Mouse (Mus musculus): Measurements from ENCODE around the gene Cabp1.

The Cabp1 gene

GRCm38 (mm10) chr5:115193669-115194625 is at the start of gene Cabp1:
Gene Cabp1, minus strand, starts transcription at chr5:115194381.
- in situ Hi-C loops (cut with MboI; ENCODE audit: low pct_unique_long_range_greater_than_20kb in 1 of 2, low sequenced_read_pairs in 2 of 2, unreplicated experiment in 1 of 2): no loop called here

GRCm38 (mm10) chr5:115240191-115240590 is 46.0 kb upstream of the Cabp1 start:
- in situ Hi-C loops (cut with MboI; ENCODE audit: low pct_unique_long_range_greater_than_20kb in 1 of 2, low sequenced_read_pairs in 2 of 2, unreplicated experiment in 1 of 2): loop anchor here in 1 of 2 experiments (25.0 kb wide), 1 partner anchor 253 kb away; no protein-coding TSS in a partner anchor

DNA sequence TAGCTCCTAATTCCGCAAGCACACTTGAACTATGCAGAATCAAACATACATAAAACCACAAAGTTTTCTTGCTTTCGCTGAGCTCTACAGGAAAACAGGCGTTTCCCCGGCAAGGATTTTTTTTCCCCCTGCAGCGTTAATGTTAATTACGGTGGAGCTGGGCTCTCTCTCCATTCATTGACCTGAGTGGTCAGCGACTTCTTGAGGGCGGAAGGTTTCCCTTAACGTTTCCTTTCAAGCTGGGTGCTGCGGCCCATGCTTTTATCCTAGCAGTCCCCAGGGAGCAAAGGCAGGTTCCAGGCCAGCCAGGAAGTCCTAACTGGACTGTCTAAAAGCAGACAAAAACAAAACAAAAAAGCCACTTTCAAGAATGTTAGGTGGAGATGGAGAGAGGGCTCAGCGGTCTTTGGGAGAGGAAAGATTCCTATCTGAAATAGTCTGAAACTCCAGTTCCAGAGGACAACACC is 44.6 kb upstream of the Cabp1 start:
- in situ Hi-C loops (cut with MboI; ENCODE audit: low pct_unique_long_range_greater_than_20kb in 1 of 2, low sequenced_read_pairs in 2 of 2, unreplicated experiment in 1 of 2): loop anchor here (10.0 to 25.0 kb wide), 2 partner anchors 251 to 264 kb away; partner anchors contain the start of gene Hnf1a (in 1 of the 2)

DNA sequence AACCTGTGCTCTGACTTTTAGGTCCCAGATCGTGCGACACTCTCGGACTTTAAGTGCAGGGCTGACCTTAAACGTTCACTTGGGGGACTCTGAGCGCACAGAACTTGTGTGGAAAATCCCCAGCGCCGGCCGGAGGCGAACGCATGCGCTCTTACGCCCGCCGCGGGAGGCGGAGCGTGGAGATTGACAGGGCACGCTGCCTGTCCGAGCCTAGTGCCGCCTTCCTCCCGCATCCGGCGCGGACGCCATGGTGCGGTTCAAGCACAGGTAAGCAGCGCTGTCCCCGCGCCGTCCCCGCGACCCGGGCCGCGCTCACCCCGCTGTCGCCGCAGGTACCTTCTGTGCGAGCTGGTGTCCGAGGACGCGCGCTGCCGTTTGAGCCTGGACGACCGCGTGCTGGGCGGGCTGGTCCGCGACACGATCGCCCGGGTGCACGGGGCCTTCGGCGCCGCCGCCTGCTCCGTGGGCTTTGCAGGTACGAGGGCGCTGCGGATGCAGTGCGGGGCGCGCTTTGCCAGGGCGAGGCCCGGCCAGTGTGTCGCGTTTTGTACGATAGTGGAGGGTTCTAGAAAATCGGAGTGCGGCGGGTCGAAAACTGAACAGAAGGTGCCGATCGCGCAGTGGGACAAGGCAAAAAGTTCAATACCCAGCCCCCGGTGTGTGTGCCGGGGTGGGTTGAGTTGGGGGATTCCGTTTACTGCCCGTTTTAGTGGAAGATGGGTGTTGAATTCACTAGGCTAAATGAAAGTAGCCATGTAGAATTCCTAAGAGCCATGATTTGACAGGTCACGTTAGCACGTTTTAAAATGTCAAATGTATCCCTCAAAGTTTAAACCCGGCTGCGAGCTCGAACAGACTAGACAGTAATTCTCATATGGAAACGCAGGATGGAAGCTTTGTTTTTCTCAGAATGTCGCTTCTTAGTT is 43.9 kb upstream of the Cabp1 start:
- in situ Hi-C loops (cut with MboI; ENCODE audit: low pct_unique_long_range_greater_than_20kb in 1 of 2, low sequenced_read_pairs in 2 of 2, unreplicated experiment in 1 of 2): loop anchor here (10.0 to 25.0 kb wide), 2 partner anchors 251 to 263 kb away; partner anchors contain the start of gene Hnf1a (in 1 of the 2)

- in situ Hi-C loops (cut with MboI; ENCODE audit: low pct_unique_long_range_greater_than_20kb in 1 of 2, low sequenced_read_pairs in 2 of 2, unreplicated experiment in 1 of 2): loop anchor here (10.0 to 25.0 kb wide), 2 partner anchors 249 to 261 kb away; partner anchors contain the start of gene Hnf1a (in 1 of the 2)
These were observed 41.6 kb upstream of the Cabp1 start, which contains the start of gene Pop5 for GRCm38 (mm10) chr5:115235786-115236263. Gene Pop5, plus strand, starts transcription at chr5:115235836.

- in situ Hi-C loops (cut with MboI; ENCODE audit: low pct_unique_long_range_greater_than_20kb in 1 of 2, low sequenced_read_pairs in 2 of 2, unreplicated experiment in 1 of 2): loop anchor here (10.0 to 25.0 kb wide), 2 partner anchors 248 to 261 kb away; partner anchors contain the start of gene Hnf1a (in 1 of the 2)
These were observed 41.2 kb upstream of the Cabp1 start for GRCm38 (mm10) chr5:115235323-115235771.

- in situ Hi-C loops (cut with MboI; ENCODE audit: low pct_unique_long_range_greater_than_20kb in 1 of 2, low sequenced_read_pairs in 2 of 2, unreplicated experiment in 1 of 2): loop anchor here (10.0 to 25.0 kb wide), 2 partner anchors 247 to 260 kb away; partner anchors contain the start of gene Hnf1a (in 1 of the 2)
These were observed 40.3 kb upstream of the Cabp1 start for GRCm38 (mm10) chr5:115234519-115234918.

DNA sequence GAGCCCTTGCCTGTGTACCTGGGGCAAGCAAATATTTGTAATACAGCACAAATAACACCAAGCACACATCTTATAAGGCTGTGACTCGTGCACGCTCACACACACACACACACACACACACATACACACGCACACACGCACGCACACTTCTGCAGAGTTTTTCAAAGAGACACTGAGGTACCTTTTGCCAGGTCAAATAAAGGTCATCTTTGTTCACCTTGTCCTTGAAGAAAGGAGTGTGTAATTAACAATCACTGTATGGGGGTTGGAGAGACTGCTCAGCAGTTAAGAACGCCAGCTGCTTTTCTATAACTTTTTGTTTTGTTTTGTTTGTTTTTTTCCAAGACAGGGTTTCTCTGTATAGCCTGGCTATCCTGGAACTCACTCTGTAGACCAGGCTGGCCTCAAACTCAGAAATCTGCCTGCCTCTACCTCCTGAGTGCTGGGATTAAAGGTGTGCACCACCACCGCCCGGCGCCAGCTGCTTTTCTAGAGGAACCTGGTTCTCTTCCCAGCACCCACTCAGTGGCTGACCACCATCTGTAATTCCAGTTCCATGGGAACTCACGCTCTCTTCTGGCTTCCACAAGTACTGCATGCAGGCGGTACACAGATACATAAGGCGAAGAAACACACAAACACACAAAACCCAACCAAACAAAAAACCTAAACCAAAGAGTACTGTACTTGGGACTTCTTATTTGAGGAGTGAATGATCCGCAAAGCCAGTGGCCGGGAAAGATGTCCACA is 39.0 kb upstream of the Cabp1 start:
- in situ Hi-C loops (cut with MboI; ENCODE audit: low pct_unique_long_range_greater_than_20kb in 1 of 2, low sequenced_read_pairs in 2 of 2, unreplicated experiment in 1 of 2): loop anchor here (10.0 to 25.0 kb wide), 2 partner anchors 246 to 258 kb away; partner anchors contain the start of gene Hnf1a (in 1 of the 2)

DNA sequence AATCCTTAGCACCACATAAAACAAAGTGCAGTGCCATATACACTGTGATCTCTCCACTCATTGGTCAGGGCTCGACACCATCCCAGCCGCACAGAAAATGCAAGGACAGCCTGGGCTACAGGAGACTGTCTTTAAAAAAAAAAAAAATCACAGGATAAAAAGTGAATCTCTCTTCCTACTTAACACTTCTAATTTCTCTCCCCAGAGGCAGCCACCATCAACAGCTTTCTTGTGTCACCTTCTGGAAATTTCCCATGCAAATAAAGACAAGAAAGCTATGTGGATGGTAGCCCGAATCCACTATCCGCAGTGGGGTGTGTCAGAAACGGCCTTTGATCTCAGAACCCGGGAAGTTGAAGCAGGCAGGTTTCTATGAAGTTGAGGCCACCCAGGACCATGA is 38.3 kb upstream of the Cabp1 start:
- in situ Hi-C loops (cut with MboI; ENCODE audit: low pct_unique_long_range_greater_than_20kb in 1 of 2, low sequenced_read_pairs in 2 of 2, unreplicated experiment in 1 of 2): loop anchor here (10.0 to 25.0 kb wide), 2 partner anchors 245 to 258 kb away; partner anchors contain the start of gene Hnf1a (in 1 of the 2)

- in situ Hi-C loops (cut with MboI; ENCODE audit: low pct_unique_long_range_greater_than_20kb in 1 of 2, low sequenced_read_pairs in 2 of 2, unreplicated experiment in 1 of 2): loop anchor here (10.0 to 25.0 kb wide), 2 partner anchors 244 to 257 kb away; partner anchors contain the start of gene Hnf1a (in 1 of the 2)
These were observed 37.5 kb upstream of the Cabp1 start for GRCm38 (mm10) chr5:115231552-115232120.

DNA sequence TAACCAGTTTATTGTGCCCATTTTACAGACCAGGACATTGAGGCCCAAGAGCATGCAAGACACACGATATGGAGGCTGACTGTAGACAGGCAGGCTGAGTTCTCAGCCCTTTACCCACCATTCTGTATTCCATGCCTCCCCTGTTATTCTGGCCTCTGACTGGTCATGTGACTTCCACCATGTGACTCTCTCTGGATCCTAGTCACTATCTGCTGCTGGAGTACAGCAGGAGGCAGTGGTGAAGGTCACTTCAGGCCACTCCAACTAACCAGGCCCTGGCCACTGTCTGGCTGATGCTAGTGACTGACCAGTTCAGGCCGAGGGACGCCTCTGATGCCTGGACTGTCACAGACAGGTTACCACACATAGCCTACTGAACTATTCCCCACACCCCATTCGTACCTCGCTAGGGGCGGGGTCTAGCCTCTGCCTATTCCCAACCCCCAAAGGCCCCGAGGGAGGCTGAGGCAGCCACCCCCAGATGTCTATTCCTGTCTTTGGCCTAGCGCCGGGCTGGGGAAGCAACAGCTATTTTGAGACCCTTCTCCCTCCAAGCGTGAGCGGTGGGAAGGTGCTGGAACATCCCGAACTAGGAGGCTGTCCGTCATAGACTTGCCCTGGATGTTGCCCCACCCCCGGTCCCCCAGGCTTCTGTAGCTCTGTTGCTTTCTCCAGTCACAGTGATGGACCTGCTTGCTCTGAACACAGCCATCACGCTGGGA is 36.8 kb upstream of the Cabp1 start:
- in situ Hi-C loops (cut with MboI; ENCODE audit: low pct_unique_long_range_greater_than_20kb in 1 of 2, low sequenced_read_pairs in 2 of 2, unreplicated experiment in 1 of 2): loop anchor here (10.0 to 25.0 kb wide), 2 partner anchors 244 to 256 kb away; partner anchors contain the start of gene Hnf1a (in 1 of the 2)

- in situ Hi-C loops (cut with MboI; ENCODE audit: low pct_unique_long_range_greater_than_20kb in 1 of 2, low sequenced_read_pairs in 2 of 2, unreplicated experiment in 1 of 2): no loop called here
These were observed 28.3 kb upstream of the Cabp1 start for GRCm38 (mm10) chr5:115222485-115222884.

DNA sequence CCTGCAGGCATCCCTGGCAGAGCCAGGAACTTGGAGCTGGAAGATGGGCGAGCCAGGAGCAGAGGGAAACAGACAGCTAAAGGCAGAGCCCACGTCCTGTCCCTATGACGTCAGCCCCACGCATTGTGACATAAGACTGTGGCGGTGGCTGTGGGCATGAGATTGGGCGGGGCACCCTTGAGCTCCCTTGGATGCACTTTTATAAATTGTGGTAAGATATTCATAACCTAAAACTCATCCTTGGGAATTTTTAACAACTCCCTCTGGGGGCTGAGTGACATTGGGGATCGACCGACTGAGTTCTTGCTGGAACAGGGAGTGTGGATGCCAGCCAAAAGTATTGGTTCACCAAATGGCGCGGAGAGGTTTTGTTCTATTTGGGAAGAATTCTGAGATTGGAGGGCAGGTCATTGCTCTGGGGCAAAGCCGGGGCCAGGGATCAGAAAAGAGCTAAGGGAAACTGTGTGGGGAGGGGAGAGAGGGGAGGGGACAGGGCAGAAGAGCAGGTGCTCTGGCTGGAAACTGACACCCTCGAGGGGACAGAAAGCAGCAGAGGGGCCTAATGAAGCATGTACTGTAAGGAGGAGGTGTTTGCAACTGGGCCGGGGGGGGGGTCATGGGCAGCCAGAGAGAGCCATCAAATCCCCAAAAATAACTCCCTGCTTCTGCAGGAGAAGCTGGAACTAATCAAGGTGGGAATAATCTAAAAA is 26.9 kb upstream of the Cabp1 start:
- in situ Hi-C loops (cut with MboI; ENCODE audit: low pct_unique_long_range_greater_than_20kb in 1 of 2, low sequenced_read_pairs in 2 of 2, unreplicated experiment in 1 of 2): no loop called here

DNA sequence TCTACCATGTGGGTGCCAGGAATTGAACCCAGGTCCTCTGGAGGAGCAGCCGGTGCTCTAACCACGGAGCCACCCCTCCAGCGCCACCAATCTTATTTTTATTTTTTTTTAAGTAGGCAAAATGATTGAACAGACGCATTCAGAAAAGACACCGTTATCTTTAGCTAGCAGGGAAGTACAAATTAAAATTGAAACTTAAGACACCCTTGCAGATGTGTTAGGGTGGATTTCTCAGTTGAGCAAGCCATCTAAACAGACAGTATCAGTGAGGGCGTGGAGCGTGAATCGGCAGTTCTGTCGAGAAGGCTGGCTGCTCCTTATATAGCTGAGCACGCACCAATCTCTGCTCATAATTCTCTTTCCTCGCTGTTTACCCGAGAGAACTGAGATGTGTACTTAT is 23.8 kb upstream of the Cabp1 start:
- in situ Hi-C loops (cut with MboI; ENCODE audit: low pct_unique_long_range_greater_than_20kb in 1 of 2, low sequenced_read_pairs in 2 of 2, unreplicated experiment in 1 of 2): loop anchor here in 1 of 2 experiments (5.0 kb wide), 1 partner anchor 51 kb away; no protein-coding TSS in a partner anchor

All from mouse embryonic stem cell (cell line).